Mouse (Mus musculus) spleen, postnatal 14 days (tissue): Measurements from ENCODE around the gene Rbm19.

Source experiments
- DNase-seq, 2 experiments: peaks; one replicate each; pipeline ENCODE4 v3.0.0; 2021 to 2022; ENCODE audit warnings: low spot score in 2 of 2

Rbm19 gene

GRCm38 (mm10) chr5:120204316-120204715, 88.1 kb downstream of the Rbm19 start:
- DNase-seq, result no peak

- no peak for DNase-seq
Observed at GRCm38 (mm10) chr5:120206313-120206943, 90.2 kb downstream of the Rbm19 start.

DNA sequence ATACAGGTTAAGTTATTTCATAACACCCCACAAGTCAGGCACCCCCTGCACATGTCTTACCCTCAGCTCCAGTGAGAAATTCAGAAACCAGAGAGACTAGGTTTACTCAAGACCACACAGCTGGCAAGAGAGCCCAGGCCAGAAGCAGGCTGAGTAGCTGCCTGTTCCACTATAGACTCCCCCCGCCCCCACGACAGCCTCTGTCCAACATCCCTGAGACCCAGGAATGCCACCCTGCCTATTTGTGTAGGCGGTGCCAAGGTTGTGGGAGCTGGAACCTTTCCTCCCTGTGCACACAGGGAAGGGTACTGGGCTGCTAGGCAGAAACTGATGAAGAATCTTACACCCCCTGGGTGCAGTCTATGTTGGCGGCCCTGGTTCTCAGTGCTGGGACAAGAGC, 91.2 kb downstream of the Rbm19 start:
- no peak for DNase-seq

DNA sequence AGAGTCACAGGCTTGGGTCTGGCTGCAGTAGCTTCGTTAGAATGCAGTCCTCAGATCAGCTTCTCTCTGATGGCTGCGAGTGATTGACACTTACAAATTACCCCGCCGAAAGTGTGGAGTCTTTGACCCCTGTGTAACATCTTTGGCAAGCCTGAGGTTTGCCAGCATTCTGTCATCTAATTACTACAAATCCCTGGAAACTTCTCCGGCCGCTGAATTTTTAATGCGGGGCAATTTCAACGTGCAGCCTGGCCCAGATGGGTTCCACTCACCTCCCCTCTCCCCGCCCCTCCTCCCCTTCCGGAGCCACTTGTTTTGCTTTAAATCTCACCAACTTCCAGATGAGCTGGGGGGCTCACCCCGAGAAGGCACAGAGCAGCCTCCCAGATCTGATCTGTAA, 94.4 kb downstream of the Rbm19 start:
- DNase-seq, result no peak

- no peak for DNase-seq
Observed at GRCm38 (mm10) chr5:120211182-120211581, 94.9 kb downstream of the Rbm19 start.

DNA sequence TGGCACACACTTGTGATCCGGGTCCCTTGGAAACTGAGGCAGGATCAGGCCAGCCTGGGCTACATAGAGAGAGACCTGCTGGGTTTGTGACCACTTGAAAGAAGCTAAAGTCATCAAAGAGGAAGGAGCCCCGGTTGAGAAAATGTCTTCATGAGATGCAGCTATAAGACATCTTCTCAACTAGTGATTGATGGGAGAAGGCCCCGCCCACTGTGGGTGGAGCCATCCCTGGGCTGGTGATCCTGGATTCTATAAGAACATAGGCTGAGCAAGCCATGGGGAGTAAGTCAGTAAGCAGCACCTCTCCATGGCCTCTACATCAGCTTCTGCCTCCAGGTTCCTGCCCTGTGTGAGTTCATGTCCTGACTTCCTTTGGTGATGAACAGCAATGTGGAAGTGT, 98.2 kb downstream of the Rbm19 start:
- DNase-seq, result no peak

GRCm38 (mm10) chr5:120221216-120221615, 105.0 kb downstream of the Rbm19 start:
- no peak for DNase-seq

- DNase-seq, result no peak
Observed at GRCm38 (mm10) chr5:120225383-120225782, 109.1 kb downstream of the Rbm19 start.

DNA sequence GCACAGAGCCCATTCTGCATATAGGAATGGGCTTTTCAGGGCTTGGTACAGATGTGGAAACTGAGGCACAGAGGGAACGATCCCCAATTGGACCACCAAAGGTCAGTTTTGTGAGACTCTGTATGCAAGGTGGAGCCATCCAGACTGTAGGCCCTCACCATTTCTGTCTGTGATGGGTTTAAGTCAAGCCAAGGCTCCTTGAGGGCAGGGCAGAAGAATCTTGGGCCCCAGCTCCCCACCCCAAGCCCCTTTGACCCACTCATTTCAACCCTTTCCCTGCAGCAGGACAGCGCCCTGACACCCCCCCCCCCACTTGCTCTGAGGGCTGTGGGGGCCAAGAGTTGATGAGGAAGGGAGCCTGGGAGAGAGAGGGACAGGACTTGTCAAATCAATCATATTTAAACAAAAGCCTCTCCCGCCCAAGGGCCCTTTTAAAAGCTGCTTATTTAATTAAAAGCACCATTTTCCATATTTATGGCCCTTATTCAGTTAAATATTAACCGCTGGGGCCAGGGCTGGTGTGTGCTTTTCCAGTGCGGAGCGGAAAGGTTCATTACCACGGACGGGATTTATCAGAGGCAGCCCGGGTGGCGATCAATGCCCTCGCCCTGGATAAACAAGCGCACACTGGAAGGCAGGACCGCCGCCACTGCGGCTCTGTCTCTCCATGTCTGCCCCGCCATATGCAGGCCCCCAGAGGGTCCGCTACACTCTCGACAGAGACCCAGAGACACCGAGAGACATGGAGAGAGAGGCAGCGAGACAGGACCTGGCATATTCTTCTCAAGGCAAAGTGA, 112.5 kb downstream of the Rbm19 start:
- no peak for DNase-seq

GRCm38 (mm10) chr5:120231435-120232147, 115.3 kb downstream of the Rbm19 start:
- DNase-seq, result no peak

DNA sequence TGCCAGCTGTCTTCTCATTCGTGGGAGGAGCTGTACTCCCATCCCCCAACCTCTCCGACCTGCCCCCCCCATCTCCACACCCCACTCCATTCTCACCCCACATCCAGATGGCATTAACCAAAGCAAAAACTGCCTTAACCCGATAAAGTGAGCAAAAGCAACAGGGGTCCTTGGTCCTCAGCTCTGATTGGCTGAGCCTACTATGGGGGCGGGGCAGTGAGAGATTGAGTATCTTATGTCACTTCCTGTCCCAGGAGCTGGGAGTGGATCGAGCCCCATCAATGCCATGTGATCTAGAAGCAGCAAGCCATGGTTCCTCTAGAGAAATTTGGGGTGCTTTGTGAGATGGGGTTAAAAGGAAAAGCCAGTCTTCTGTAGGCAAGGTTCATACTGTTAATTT, 118.9 kb downstream of the Rbm19 start:
- DNase-seq, result no peak

DNA sequence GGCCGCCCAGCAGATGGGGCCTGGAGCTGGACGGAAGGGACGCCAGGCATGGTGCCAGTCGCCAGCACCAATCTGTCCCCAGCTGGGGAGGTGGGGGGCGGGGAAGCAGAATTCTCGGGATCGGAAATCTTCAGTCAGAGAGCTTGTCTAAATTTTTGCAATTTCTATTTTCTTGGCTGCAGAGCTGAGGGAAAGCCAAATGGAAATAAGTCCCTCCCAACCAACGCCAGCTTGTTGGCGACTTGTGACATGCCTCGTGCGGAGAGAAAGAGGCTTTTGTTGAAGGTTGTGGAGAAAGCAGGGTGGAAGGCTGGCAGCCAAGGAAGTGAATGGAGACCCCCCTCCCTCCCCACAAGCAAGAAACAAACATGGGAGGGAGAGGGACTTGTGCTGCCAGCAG, 119.3 kb downstream of the Rbm19 start:
- DNase-seq, result no peak

DNA sequence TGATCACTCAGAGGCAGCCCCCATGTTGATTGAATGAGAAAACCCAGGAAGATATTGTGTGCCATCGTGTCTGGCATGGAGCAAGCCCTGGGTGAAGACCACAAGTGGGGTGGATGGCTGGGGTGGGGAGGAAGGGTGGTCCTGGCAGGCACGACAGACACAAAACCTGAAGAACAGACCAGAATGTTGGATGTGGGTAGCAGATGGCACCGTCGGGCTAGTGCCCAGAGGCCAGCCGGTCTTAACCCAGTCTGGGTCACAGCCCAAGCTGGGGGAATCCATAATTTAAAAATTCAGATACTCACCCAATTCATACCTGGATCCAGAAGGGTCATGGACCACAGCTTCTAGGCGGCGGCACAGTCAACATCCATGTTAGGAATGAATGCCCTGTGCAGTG, 123.8 kb downstream of the Rbm19 start:
- no peak for DNase-seq

GRCm38 (mm10) chr5:120245336-120245735, 129.1 kb downstream of the Rbm19 start:
- DNase-seq, result no peak
